Mouse (Mus musculus) erythroblast, embryonic 14.5 days (primary cell): ENCODE measurements around the gene Tspan9.

Experiments used
- GATA1 ChIP-seq: IDR thresholded peaks from 2 replicates; pipeline ENCODE4 v1.6.1; 2012; ENCODE audit warnings: low read length, inconsistent platforms, mixed read lengths
- TAL1 ChIP-seq: IDR thresholded peaks from 3 replicates; pipeline ENCODE4 v1.6.1; 2012; ENCODE audit warnings: low read length, inconsistent platforms, mixed read lengths

DNA sequence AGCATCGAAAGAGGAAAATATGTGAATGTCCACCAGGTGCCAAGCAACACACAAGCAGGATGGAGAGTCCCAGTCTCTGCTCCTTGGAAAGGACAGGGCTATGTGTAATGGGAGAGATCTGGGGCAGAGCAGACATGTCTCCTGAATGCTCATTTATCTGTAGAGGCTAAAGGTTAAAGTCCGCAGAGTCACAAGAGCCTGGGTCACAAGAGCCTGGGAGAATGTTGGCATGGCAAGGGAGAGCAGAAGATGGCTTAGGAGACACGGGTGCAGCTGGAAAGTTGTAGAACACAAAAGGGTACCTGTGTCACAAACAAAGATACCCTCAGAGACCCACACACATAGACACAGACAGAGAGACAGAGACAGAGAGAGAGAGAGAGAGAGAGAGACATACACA lies 17.9 kb downstream of the Tspan9 start:
- TF ChIP-seq GATA1 (no peak), TAL1 (no peak)
